Comparison of ENCODE assay signal across 1 mouse cellular context in genomic region chr10:80824827-80825226, GRCm38 (mm10).
TF ChIP-seq lines count a peak whose summit lies in the region.

No protein-coding gene starts in this region.

TF ChIP-seq in CH12.LX, 34 proteins besides CTCF, POLR2A, EP300 and RAD21:
- TF ChIP-seq MAX (IDR thresholded peaks at IDR 0.05; ENCODE audit: low read length), result no peak
- no peak for TF ChIP-seq RCOR1 (conservative IDR thresholded peaks at IDR 0.05; ENCODE audit: low read depth, low read length)
- no peak for TF ChIP-seq ETS1 (conservative IDR thresholded peaks at IDR 0.05; ENCODE audit: low read depth, low read length)
- TF ChIP-seq ZC3H11A (IDR thresholded peaks at IDR 0.05; ENCODE audit: low read depth, low read length), result no peak
- no peak for TF ChIP-seq ELF1 (IDR thresholded peaks at IDR 0.05; ENCODE audit: low read depth, low read length)
- TF ChIP-seq MXI1 (IDR thresholded peaks at IDR 0.05; ENCODE audit: low read depth, low read length), result no peak
- TF ChIP-seq NELFE (IDR thresholded peaks at IDR 0.05; ENCODE audit: low read depth, low read length), result no peak
- TF ChIP-seq MYC (IDR thresholded peaks at IDR 0.05; ENCODE audit: low read depth, low read length), result no peak
- no peak for TF ChIP-seq SMC3 (IDR thresholded peaks at IDR 0.05; ENCODE audit: low read depth, low read length)
- no peak for TF ChIP-seq PAX5 (IDR thresholded peaks at IDR 0.05; ENCODE audit: low read length)
- no peak for TF ChIP-seq JUND (conservative IDR thresholded peaks at IDR 0.05; ENCODE audit: low read depth, low read length)
- no peak for TF ChIP-seq MAFK (IDR thresholded peaks at IDR 0.05; ENCODE audit: insufficient replicate concordance, low read length)
- TF ChIP-seq SIN3A (IDR thresholded peaks at IDR 0.05; ENCODE audit: low read length), result peak; percentile 32; the same call in 1 of the 2 replicates
- 0 out of 2 replicates have a peak, but pooled peaks have one; percentile 34 for TF ChIP-seq CHD1 (IDR thresholded peaks at IDR 0.05; ENCODE audit: low read depth, low read length)
- no peak for TF ChIP-seq NRF1 (IDR thresholded peaks at IDR 0.05; ENCODE audit: low read depth, low read length)
TF ChIP-seq in CH12.LX: peak in this region for 2.
